ENCODE assay signal across 8 mouse cellular contexts in genomic region chr9:66592708-66593612, GRCm38 (mm10). TPM values are rescaled to one million over a fixed set of nuclear protein-coding genes. Genes with fewer than 3 reads are reported as not detected.
DNase-seq lines count a peak whose midpoint lies in the region; ATAC-seq and TF ChIP-seq lines count a peak whose summit lies in the region.

Usp3 (minus strand) TSS chr9:66593142.

- TF ChIP-seq CTCF in E14TG2a.4 (conservative IDR thresholded peaks at IDR 0.05; ENCODE audit: low read length), result no peak
- TF ChIP-seq CTCF in liver, postnatal 0 days (IDR thresholded peaks at IDR 0.05; ENCODE audit: low read depth), result no peak

- no peaks in the 10 kb centered on the region for H3K36me3 ChIP-seq in E14TG2a.4 (ENCODE audit: insufficient read depth, low read length)
- no peaks in the 10 kb centered on the region for H3K36me3 ChIP-seq in forebrain, embryonic 13.5 days (ENCODE audit: poor library complexity, severe bottlenecking)
- no peaks in the 10 kb centered on the region for H3K36me3 ChIP-seq in liver, postnatal 0 days (replicated peaks; ENCODE audit: insufficient read depth, low read length)
- no peaks in the 10 kb centered on the region for H3K36me3 ChIP-seq in neural tube, embryonic 14.5 days (ENCODE audit: control insufficient read depth, insufficient read depth, low read length)

- WGBS in forebrain, embryonic 13.5 days, result under 1% methylated on average over 65 of the region's 73 CpGs
- WGBS in large intestine, adult 2 months, result under 1% methylated on average over 73 of the region's 73 CpGs
- WGBS in liver, postnatal 0 days (ENCODE audit: insufficient replicate concordance), result under 1% methylated on average over 73 of the region's 73 CpGs
- WGBS in neural tube, embryonic 14.5 days, result under 1% methylated on average over 65 of the region's 73 CpGs

- DNase-seq in c-Kit-positive CD71-positive TER-119-positive erythroid progenitor cells, embryonic 14.5 days (ENCODE audit: low spot score), result peak; percentile 96
- DNase-seq in heart, postnatal 10 days, result peak; percentile 99
- DNase-seq in large intestine, adult 2 months (ENCODE audit: low read depth, low spot score), result no peak
- DNase-seq in liver, postnatal 0 days, result peak; percentile 98
- peak; percentile 99 for DNase-seq in testis, postnatal 10 days (ENCODE audit: low spot score)

- peak within 1 kb of the TSS; percentile 98 for H3K9ac ChIP-seq in forebrain, embryonic 13.5 days
- H3K9ac ChIP-seq in liver, postnatal 0 days (replicated peaks), result peak within 1 kb of the TSS; percentile 99
- H3K9ac ChIP-seq in neural tube, embryonic 14.5 days (replicated peaks; ENCODE audit: low read depth, low read length), result peak within 1 kb of the TSS; percentile 97

- H3K27me3 ChIP-seq in E14TG2a.4 (ENCODE audit: insufficient read depth, low read length), result peaks cover 57% of the 10 kb centered on the region
- 0 out of 2 replicates have a peak, but pooled peaks cover 3% of the 10 kb centered on the region for H3K27me3 ChIP-seq in forebrain, embryonic 13.5 days
- H3K27me3 ChIP-seq in liver, postnatal 0 days (ENCODE audit: insufficient read depth, low read length), result no peaks in the 10 kb centered on the region
- H3K27me3 ChIP-seq in neural tube, embryonic 14.5 days (ENCODE audit: control insufficient read depth, insufficient read depth, low read length), result no peaks in the 10 kb centered on the region

- H3K4me1 ChIP-seq in E14TG2a.4 (replicated peaks; ENCODE audit: low read depth, low read length), result peaks cover 42% of the 10 kb centered on the region
- H3K4me1 ChIP-seq in forebrain, embryonic 13.5 days, result peaks cover 57% of the 10 kb centered on the region
- H3K4me1 ChIP-seq in liver, postnatal 0 days (ENCODE audit: insufficient read depth), result peaks cover 51% of the 10 kb centered on the region
- peaks cover 27% of the 10 kb centered on the region for H3K4me1 ChIP-seq in neural tube, embryonic 14.5 days (ENCODE audit: control insufficient read depth, insufficient read depth, low read length)

- peak; percentile 70 for TF ChIP-seq EP300 in liver, postnatal 0 days (IDR thresholded peaks at IDR 0.05; ENCODE audit: low read depth)

- H3K4me3 ChIP-seq in E14TG2a.4 (replicated peaks; ENCODE audit: low read length), result peak within 1 kb of the TSS; percentile 86
- peak within 1 kb of the TSS; percentile 94 for H3K4me3 ChIP-seq in forebrain, embryonic 13.5 days
- peak within 1 kb of the TSS; percentile 88 for H3K4me3 ChIP-seq in liver, postnatal 0 days (ENCODE audit: low read depth, low read length)
- peak within 1 kb of the TSS; percentile 93 for H3K4me3 ChIP-seq in neural tube, embryonic 14.5 days (ENCODE audit: low read depth, low read length)

- H3K4me2 ChIP-seq in forebrain, embryonic 13.5 days, result peak within 1 kb of the TSS; percentile 83
- H3K4me2 ChIP-seq in liver, postnatal 0 days (ENCODE audit: low read depth, low read length), result peak within 1 kb of the TSS; percentile 85
- peak within 1 kb of the TSS; percentile 75 for H3K4me2 ChIP-seq in neural tube, embryonic 14.5 days (ENCODE audit: low read depth, low read length)

- no peaks in the 10 kb centered on the region for H3K9me3 ChIP-seq in E14TG2a.4 (ENCODE audit: low read length)
- no peaks in the 10 kb centered on the region for H3K9me3 ChIP-seq in forebrain, embryonic 13.5 days (replicated peaks)
- no peaks in the 10 kb centered on the region for H3K9me3 ChIP-seq in liver, postnatal 0 days (ENCODE audit: low read length)
- no peaks in the 10 kb centered on the region for H3K9me3 ChIP-seq in neural tube, embryonic 14.5 days (ENCODE audit: control insufficient read depth, low read length)

- intact Hi-C loops in heart, postnatal 10 days (cut with DNase I), result loop anchor here (2.0 kb wide), 2 partner anchors 18 to 78 kb away; partner anchors contain the start of gene Fbxl22

- H3K27ac ChIP-seq in forebrain, embryonic 13.5 days, result peak within 1 kb of the TSS; percentile 96
- H3K27ac ChIP-seq in liver, postnatal 0 days (ENCODE audit: low read depth), result peak within 1 kb of the TSS; percentile 99
- H3K27ac ChIP-seq in neural tube, embryonic 14.5 days (ENCODE audit: low read depth, low read length), result peak within 1 kb of the TSS; percentile 97

- peak; percentile 90 for ATAC-seq in forebrain, embryonic 13.5 days
- ATAC-seq in liver, postnatal 0 days, result peak; percentile 93
- peak; percentile 93 for ATAC-seq in neural tube, embryonic 14.5 days (ENCODE audit: low read depth)

RNA-seq across cellular contexts. Expression of gene Usp3, which starts in this region (rescaled TPM):
- 127 and 131 TPM in 2 replicates for polyA plus RNA-seq in forebrain, embryonic 13.5 days (2015; fragmentation: Nextera tagmentation; extraction: Ambion mirVana)
- 10 to 100 TPM; 29.8 to 33.9 TPM for total RNA-seq in heart, postnatal 10 days (2021)
- 17.0 and 21.7 TPM in 2 replicates for polyA plus RNA-seq in large intestine, adult 2 months (2012; rRNA removed)
- polyA plus RNA-seq in liver, postnatal 0 days (2015; fragmentation: Nextera tagmentation; extraction: Ambion mirVana), result 19.8 and 21.6 TPM in 2 replicates
- 73.7 and 83.0 TPM in 2 replicates for polyA plus RNA-seq in neural tube, embryonic 14.5 days (2014; fragmentation: Nextera tagmentation; extraction: Ambion mirVana)
